Mouse (Mus musculus): ENCODE data around the gene Myo9a. TPM values are rescaled to one million over a fixed set of nuclear protein-coding genes. Genes with fewer than 3 reads are reported as not detected.
A peak's percentile ranks its signal among the peaks of the same experiment; 100 is the strongest.

The Myo9a gene
- polyA plus RNA-seq (2014; fragmentation: Nextera tagmentation; extraction: Ambion mirVana), result 22.2 and 25.3 TPM in 2 replicates

GRCm38 (mm10) chr9:59750267-59751065 is at the start of gene Myo9a, which contains the start of gene Senp8:
TSS of gene Myo9a (plus strand) at chr9:59750896.
TSS of gene Senp8 (minus strand) at chr9:59750710.
- peak within 1 kb of the TSS; percentile 77 for H3K4me2 ChIP-seq (replicated peaks; ENCODE audit: low read depth, low read length)
- H3K27me3 ChIP-seq (ENCODE audit: control insufficient read depth, insufficient read depth, low read length), result no peaks in the 10 kb centered on the region
- WGBS, result under 1% methylated on average over 54 of the region's 59 CpGs
- peak within 1 kb of the TSS; percentile 77 for H3K9ac ChIP-seq (ENCODE audit: low read depth, low read length)
- H3K9me3 ChIP-seq (ENCODE audit: control insufficient read depth, low read length), result no peaks in the 10 kb centered on the region
- no peaks in the 10 kb centered on the region for H3K4me1 ChIP-seq (replicated peaks; ENCODE audit: control insufficient read depth, insufficient read depth, low read length)
- peak; percentile 94 for ATAC-seq (ENCODE audit: low FRiP score)
- H3K27ac ChIP-seq (ENCODE audit: low read depth, low read length), result peak within 1 kb of the TSS; percentile 91
- H3K36me3 ChIP-seq (ENCODE audit: control insufficient read depth, insufficient read depth, low read length), result no peaks in the 10 kb centered on the region
- DNase-seq (ENCODE audit: low spot score), result peak; percentile 100
- peak within 1 kb of the TSS; percentile 75 for H3K4me3 ChIP-seq (ENCODE audit: low read depth, low read length)

DNA sequence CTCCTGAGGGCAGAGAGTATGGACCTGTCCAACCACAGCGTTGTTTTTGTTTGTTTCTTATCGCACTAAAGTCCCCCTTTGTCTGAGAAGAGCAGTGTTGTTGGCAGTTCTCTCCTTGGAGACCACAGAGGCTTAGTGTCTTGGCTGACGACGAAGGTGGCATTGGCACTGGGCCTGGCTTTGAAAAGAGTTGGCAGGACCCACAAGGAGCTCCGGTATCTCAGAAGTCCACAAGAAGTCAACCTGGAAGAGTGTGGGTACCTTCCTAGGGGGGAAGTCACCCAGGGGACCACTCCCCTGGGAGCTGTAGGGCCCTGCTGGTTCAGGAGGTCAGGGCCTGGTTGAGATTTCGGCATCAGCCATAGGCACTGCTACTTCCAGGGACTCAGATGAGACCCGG is 49.6 kb upstream of the Myo9a start:
- Histone ChIP-seq H3K27ac (ENCODE audit: low read depth, low read length) (no peak overlapping the region), H3K9ac (ENCODE audit: low read depth, low read length) (no peak overlapping the region), H3K9me3 (ENCODE audit: control insufficient read depth, low read length) (no peaks in the 10 kb centered on the region), H3K4me1 (replicated peaks; ENCODE audit: control insufficient read depth, insufficient read depth, low read length) (no peaks in the 10 kb centered on the region), H3K4me3 (ENCODE audit: low read depth, low read length) (no peak overlapping the region), H3K36me3 (ENCODE audit: control insufficient read depth, insufficient read depth, low read length) (no peaks in the 10 kb centered on the region), H3K4me2 (replicated peaks; ENCODE audit: low read depth, low read length) (no peak overlapping the region), H3K27me3 (ENCODE audit: control insufficient read depth, insufficient read depth, low read length) (no peaks in the 10 kb centered on the region)
- ATAC-seq (ENCODE audit: low FRiP score), result no peak
- WGBS, result 89% methylated on average over 7 of the region's 7 CpGs
- no peak for DNase-seq (ENCODE audit: low spot score)

DNA sequence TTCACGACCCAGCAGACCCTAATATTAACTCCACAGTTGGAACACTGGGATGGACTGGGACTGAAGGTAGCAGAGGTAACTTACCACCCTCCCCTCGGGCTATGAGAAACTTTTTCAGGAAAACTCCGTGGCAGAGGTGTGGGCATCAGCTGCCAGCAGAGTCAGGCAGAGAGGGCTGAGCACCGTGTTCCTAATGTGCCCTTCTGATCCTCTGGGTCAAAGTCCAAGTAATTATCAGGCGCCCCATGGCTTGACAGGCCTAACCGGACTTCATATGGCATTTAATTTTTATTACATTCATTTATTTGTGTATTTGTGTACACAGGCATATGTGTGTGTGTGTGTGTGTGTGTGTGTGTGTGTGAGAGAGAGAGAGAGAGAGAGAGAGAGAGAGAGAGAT is 47.6 kb upstream of the Myo9a start:
- no peak overlapping the region for H3K9ac ChIP-seq (ENCODE audit: low read depth, low read length)
- no peaks in the 10 kb centered on the region for H3K36me3 ChIP-seq (ENCODE audit: control insufficient read depth, insufficient read depth, low read length)
- WGBS, result 70% methylated on average over 6 of the region's 6 CpGs
- no peaks in the 10 kb centered on the region for H3K27me3 ChIP-seq (ENCODE audit: control insufficient read depth, insufficient read depth, low read length)
- H3K4me1 ChIP-seq (replicated peaks; ENCODE audit: control insufficient read depth, insufficient read depth, low read length), result no peaks in the 10 kb centered on the region
- H3K4me2 ChIP-seq (replicated peaks; ENCODE audit: low read depth, low read length), result no peak overlapping the region
- ATAC-seq (ENCODE audit: low FRiP score) (no peak), DNase-seq (ENCODE audit: low spot score) (no peak)
- no peak overlapping the region for H3K27ac ChIP-seq (ENCODE audit: low read depth, low read length)
- H3K4me3 ChIP-seq (ENCODE audit: low read depth, low read length), result no peak overlapping the region
- H3K9me3 ChIP-seq (ENCODE audit: control insufficient read depth, low read length), result no peaks in the 10 kb centered on the region

DNA sequence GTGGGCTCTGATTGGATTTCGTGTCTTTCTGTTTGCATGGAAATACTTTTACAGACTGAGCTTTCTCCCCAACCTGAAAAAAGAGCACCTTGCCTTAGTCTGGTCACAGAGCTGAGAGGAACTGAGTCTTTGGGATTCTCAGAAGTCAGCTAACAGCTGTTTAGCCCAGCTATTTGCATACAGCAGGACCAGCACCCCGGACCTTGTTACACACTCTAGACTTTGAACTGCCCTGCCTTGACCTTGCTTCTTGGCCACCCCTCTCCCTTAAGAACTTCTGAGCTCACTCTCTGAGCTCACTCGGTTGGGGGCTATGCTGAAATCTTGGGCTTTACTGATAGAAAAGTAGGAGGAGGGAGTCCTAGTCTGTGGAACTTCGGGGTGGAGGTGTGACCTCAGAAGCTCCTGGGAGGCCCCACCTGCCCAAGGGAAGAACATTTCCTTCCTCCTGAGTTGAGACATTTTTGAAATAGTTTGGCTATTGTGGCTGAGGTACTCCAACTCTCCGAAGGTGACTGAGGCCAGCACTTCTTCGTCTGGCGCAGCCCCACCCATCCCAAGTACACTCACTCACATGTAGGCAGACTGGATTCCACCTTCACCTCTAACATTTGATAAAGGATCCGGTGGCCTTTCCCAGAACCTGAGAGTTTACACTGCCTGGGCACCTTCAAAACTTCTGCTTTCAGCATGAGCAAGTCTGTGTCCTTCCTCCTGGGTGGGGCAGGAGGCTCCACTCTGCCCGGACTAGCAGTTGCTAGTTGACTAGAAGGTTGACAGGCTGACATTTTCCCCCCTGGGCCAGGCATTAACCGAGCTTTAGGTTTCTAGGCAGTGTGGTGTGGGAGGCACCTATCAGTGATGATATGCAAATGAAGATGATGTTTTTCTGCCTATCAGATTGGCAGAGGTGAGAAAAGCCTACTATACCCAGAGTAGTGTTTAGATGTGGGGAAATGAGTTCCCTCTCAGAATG is 43.6 kb upstream of the Myo9a start:
- Histone ChIP-seq H3K4me3 (ENCODE audit: low read depth, low read length) (no peak overlapping the region), H3K9me3 (ENCODE audit: control insufficient read depth, low read length) (no peaks in the 10 kb centered on the region), H3K36me3 (ENCODE audit: control insufficient read depth, insufficient read depth, low read length) (no peaks in the 10 kb centered on the region), H3K27me3 (ENCODE audit: control insufficient read depth, insufficient read depth, low read length) (no peaks in the 10 kb centered on the region), H3K4me2 (replicated peaks; ENCODE audit: low read depth, low read length) (no peak overlapping the region), H3K27ac (ENCODE audit: low read depth, low read length) (no peak overlapping the region), H3K4me1 (replicated peaks; ENCODE audit: control insufficient read depth, insufficient read depth, low read length) (no peaks in the 10 kb centered on the region), H3K9ac (ENCODE audit: low read depth, low read length) (no peak overlapping the region)
- no peak for ATAC-seq (ENCODE audit: low FRiP score)
- DNase-seq (ENCODE audit: low spot score), result no peak
- WGBS, result 68% methylated on average over 10 of the region's 10 CpGs

GRCm38 (mm10) chr9:59709225-59709624 is 41.5 kb upstream of the Myo9a start:
- ATAC-seq (ENCODE audit: low FRiP score), result no peak
- H3K4me2 ChIP-seq (replicated peaks; ENCODE audit: low read depth, low read length), result no peak overlapping the region
- 74% methylated on average over 3 of the region's 3 CpGs for WGBS

GRCm38 (mm10) chr9:59716275-59716898 is 34.3 kb upstream of the Myo9a start:
- Histone ChIP-seq H3K27me3 (ENCODE audit: control insufficient read depth, insufficient read depth, low read length) (no peaks in the 10 kb centered on the region), H3K4me3 (ENCODE audit: low read depth, low read length) (no peak overlapping the region), H3K36me3 (ENCODE audit: control insufficient read depth, insufficient read depth, low read length) (no peaks in the 10 kb centered on the region), H3K9ac (ENCODE audit: low read depth, low read length) (no peak overlapping the region), H3K4me1 (replicated peaks; ENCODE audit: control insufficient read depth, insufficient read depth, low read length) (no peaks in the 10 kb centered on the region), H3K9me3 (ENCODE audit: control insufficient read depth, low read length) (no peaks in the 10 kb centered on the region), H3K4me2 (replicated peaks; ENCODE audit: low read depth, low read length) (no peak overlapping the region), H3K27ac (ENCODE audit: low read depth, low read length) (no peak overlapping the region)
- 82% methylated on average over 7 of the region's 7 CpGs for WGBS
- DNase-seq (ENCODE audit: low spot score), result no peak
- ATAC-seq (ENCODE audit: low FRiP score), result no peak

More at GRCm38 (mm10) chr9:59709225-59709624, 41.5 kb upstream of the Myo9a start:
- no peaks in the 10 kb centered on the region for H3K4me1 ChIP-seq (replicated peaks; ENCODE audit: control insufficient read depth, insufficient read depth, low read length)
- H3K27ac ChIP-seq (ENCODE audit: low read depth, low read length), result no peak overlapping the region
- no peaks in the 10 kb centered on the region for H3K9me3 ChIP-seq (ENCODE audit: control insufficient read depth, low read length)
- H3K9ac ChIP-seq (ENCODE audit: low read depth, low read length), result no peak overlapping the region
- no peak for DNase-seq (ENCODE audit: low spot score)
- no peaks in the 10 kb centered on the region for H3K27me3 ChIP-seq (ENCODE audit: control insufficient read depth, insufficient read depth, low read length)
- H3K4me3 ChIP-seq (ENCODE audit: low read depth, low read length), result no peak overlapping the region
- no peaks in the 10 kb centered on the region for H3K36me3 ChIP-seq (ENCODE audit: control insufficient read depth, insufficient read depth, low read length)

- Histone ChIP-seq H3K27ac (ENCODE audit: low read depth, low read length) (no peak overlapping the region), H3K9ac (ENCODE audit: low read depth, low read length) (no peak overlapping the region), H3K4me1 (replicated peaks; ENCODE audit: control insufficient read depth, insufficient read depth, low read length) (no peaks in the 10 kb centered on the region), H3K36me3 (ENCODE audit: control insufficient read depth, insufficient read depth, low read length) (no peaks in the 10 kb centered on the region), H3K9me3 (ENCODE audit: control insufficient read depth, low read length) (no peaks in the 10 kb centered on the region), H3K27me3 (ENCODE audit: control insufficient read depth, insufficient read depth, low read length) (no peaks in the 10 kb centered on the region), H3K4me2 (replicated peaks; ENCODE audit: low read depth, low read length) (no peak overlapping the region), H3K4me3 (ENCODE audit: low read depth, low read length) (no peak overlapping the region)
- ATAC-seq (ENCODE audit: low FRiP score), result no peak
- no peak for DNase-seq (ENCODE audit: low spot score)
- WGBS, result 84% methylated on average over 4 of the region's 4 CpGs
These were observed 32.5 kb upstream of the Myo9a start for GRCm38 (mm10) chr9:59718237-59718636.

- Histone ChIP-seq H3K36me3 (ENCODE audit: control insufficient read depth, insufficient read depth, low read length) (no peaks in the 10 kb centered on the region), H3K9ac (ENCODE audit: low read depth, low read length) (no peak overlapping the region), H3K4me1 (replicated peaks; ENCODE audit: control insufficient read depth, insufficient read depth, low read length) (no peaks in the 10 kb centered on the region), H3K9me3 (ENCODE audit: control insufficient read depth, low read length) (no peaks in the 10 kb centered on the region), H3K4me3 (ENCODE audit: low read depth, low read length) (no peak overlapping the region), H3K27ac (ENCODE audit: low read depth, low read length) (no peak overlapping the region), H3K27me3 (ENCODE audit: control insufficient read depth, insufficient read depth, low read length) (no peaks in the 10 kb centered on the region), H3K4me2 (replicated peaks; ENCODE audit: low read depth, low read length) (no peak overlapping the region)
- WGBS, result 90% methylated on average over 5 of the region's 5 CpGs
- DNase-seq (ENCODE audit: low spot score) (no peak), ATAC-seq (ENCODE audit: low FRiP score) (no peak)
These were observed 29.6 kb upstream of the Myo9a start for GRCm38 (mm10) chr9:59721144-59721543.

All from hindbrain, embryonic 11.5 days (tissue).